Comparison of ENCODE assay signal across 8 mouse cellular contexts in genomic region chr10:38555040-38555439, GRCm38 (mm10).
DNase-seq lines count a peak whose midpoint lies in the region.

No protein-coding gene starts in this region.

- DNase-seq in cerebellum, postnatal 14 days, result peak; percentile 49 to 67
- DNase-seq in cerebellum, adult 11-12 months, result no peak
- peak; percentile 28 to 48 for DNase-seq in frontal cortex, postnatal 10 days (ENCODE audit: low spot score in 2 of 2)
- peak; percentile 30 to 67 for DNase-seq in left cerebral cortex, adult 9 months (ENCODE audit: low spot score in 2 of 2)
- peak; percentile 48 to 51 for DNase-seq in right cerebral cortex, adult 2 months (ENCODE audit: low spot score in 2 of 2)
- DNase-seq in thymus, postnatal 10 days (ENCODE audit: low spot score in 2 of 2), result no peak
- DNase-seq in heart, postnatal 10 days, result no peak
- DNase-seq in heart, postnatal 25 days (ENCODE audit: low spot score), result no peak

- intact Hi-C loops in heart, postnatal 10 days (cut with DNase I), result loop anchor here (2.0 kb wide), 2 partner anchors 1418 to 1482 kb away; no protein-coding TSS in a partner anchor
- intact Hi-C loops in heart, postnatal 25 days (cut with DNase I), result loop anchor here (2.0 kb wide), 1 partner anchor 1482 kb away; no protein-coding TSS in a partner anchor

Comparison
In these comparisons a context has a peak if more than half of its experiments do, and no peak if none do; other contexts are left out.
1. DNase-seq: peak in cerebellum, postnatal 14 days (2 of 2), frontal cortex, postnatal 10 days (2 of 2), left cerebral cortex, adult 9 months (2 of 2) and right cerebral cortex, adult 2 months (2 of 2); none in cerebellum, adult 11-12 months (single experiment), thymus, postnatal 10 days (0 of 2), heart, postnatal 10 days (0 of 2) and heart, postnatal 25 days (single experiment).